Mouse (Mus musculus) c-Kit-positive CD71-positive TER-119-negative erythroid progenitor cells, embryonic 14.5 days (primary cell): ENCODE results near the gene Lage3.
"Not testable (repeated sequence)": the region's sequence is repeated elsewhere in the genome, so short reads cannot be mapped to it uniquely, and the experiment has no call there.

Experiments used
- DNase-seq: peaks from one replicate; pipeline ENCODE4 v3.0.0-alpha.2; 2013; ENCODE audit warnings: low read depth

Lage3 gene

DNA sequence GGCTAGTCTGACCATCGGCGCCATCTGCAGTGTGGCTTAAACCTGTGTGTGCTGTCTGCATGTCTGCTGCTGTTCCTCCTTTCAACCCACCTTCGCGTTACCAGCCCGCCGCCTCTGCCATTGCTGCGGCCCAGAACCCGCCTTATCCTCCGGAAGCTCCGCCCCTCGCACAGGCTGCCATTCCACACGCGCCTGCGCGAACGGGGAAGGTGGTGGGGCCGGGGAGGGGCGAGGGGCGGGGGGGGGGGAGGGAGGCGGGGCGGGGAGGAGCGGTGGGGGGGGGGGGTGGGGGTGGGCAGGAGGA is at the start of gene Lage3:
Gene Lage3 (minus strand): TSS at position 152 of the 304 bp plus-strand sequence.
- peak; percentile 47 for DNase-seq

GRCm38 (mm10) chrX:74400136-74400535 is 46.7 kb upstream of the Lage3 start:
- DNase-seq: no peak

DNA sequence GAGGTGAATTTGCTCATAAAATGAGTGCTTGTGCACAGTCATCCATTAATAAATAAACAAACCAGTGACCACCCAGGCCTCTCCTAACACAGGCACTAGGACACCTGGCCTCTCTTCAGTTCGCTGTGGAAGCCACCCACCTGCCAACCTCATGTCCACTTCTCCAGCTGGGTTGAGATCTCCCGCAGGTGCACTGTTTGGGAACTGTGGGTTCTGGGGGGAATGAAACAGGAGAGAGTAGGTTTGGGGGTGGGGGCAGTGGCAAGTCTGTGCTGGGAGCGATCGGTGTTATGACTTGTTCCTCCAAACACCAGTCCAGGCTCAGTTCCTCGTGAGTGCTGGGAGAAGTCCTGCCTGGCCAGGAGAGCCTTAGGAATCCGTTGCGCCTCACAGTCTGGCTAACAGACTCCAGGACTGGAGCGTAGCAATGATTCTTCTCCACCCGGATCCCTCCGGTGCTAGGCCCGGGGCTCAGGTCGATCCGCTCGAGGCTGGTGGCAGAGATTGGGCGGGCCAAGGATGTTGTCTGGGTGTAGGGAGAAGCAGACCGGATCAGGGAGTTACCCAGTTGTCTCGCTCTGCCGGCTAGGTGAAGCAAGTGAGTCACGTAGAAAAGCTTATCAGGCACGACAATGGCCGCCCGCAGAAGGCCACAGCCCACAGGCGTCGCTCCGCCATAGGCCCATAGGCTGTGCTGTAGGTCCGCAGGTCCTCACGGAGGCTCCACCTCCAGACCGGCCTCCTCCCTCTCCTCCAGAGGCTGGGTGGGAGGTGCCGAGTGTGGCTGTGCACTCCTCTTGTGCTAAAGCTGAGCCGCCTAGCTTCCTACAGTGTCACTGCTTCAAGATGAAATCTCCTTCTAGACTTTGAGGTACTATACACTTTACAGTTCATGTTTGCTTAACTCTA is 39.4 kb upstream of the Lage3 start, which contains the start of the genes Fam3a and Ikbkg:
Gene Fam3a (minus strand): TSS at position 738 of the 909 bp plus-strand sequence.
Gene Ikbkg (plus strand): TSS at position 756 of the 909 bp plus-strand sequence.
- DNase-seq: peak; percentile 74

GRCm38 (mm10) chrX:74388153-74388552 is 34.7 kb upstream of the Lage3 start:
- no peak for DNase-seq

- no peak for DNase-seq
Observed at GRCm38 (mm10) chrX:74384451-74384850, 31.0 kb upstream of the Lage3 start.

DNA sequence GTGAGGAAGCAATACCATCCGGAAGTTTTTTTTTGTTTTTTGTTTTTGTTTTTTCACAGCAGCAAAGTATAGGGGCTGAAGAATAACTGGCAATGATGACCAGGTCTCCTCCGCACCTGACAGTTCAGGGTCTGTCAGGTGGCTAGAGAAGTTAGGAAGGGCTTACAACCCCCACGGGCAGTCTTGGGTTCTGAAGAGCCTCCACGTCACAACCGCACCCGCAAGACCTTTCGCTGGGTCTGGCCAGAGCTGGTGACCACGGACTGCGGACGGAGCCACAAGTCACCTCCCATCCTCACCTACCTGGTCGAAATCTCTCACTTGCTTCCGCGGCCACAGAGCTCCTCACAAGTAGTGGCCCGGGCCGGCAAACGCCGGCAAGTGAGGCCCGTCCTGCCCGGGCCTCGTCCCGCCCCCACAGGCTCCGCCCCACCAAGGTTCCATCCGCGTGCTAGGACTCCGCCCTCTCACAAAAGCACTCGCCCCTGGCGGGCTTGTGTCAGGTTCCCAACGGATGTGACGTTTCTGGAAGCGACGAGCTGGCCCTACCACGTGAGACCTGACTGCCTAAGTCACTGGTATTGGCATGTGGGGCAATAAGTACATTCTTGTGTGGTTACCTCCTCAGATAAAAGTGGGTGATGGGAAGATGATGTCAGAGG is 19.6 kb upstream of the Lage3 start, which contains the start of the genes Ubl4a and Slc10a3:
Gene Ubl4a (minus strand): TSS at position 331 of the 662 bp plus-strand sequence.
Gene Slc10a3 (minus strand): TSS at position 462 of the 662 bp plus-strand sequence.
- DNase-seq: peak; percentile 74

DNA sequence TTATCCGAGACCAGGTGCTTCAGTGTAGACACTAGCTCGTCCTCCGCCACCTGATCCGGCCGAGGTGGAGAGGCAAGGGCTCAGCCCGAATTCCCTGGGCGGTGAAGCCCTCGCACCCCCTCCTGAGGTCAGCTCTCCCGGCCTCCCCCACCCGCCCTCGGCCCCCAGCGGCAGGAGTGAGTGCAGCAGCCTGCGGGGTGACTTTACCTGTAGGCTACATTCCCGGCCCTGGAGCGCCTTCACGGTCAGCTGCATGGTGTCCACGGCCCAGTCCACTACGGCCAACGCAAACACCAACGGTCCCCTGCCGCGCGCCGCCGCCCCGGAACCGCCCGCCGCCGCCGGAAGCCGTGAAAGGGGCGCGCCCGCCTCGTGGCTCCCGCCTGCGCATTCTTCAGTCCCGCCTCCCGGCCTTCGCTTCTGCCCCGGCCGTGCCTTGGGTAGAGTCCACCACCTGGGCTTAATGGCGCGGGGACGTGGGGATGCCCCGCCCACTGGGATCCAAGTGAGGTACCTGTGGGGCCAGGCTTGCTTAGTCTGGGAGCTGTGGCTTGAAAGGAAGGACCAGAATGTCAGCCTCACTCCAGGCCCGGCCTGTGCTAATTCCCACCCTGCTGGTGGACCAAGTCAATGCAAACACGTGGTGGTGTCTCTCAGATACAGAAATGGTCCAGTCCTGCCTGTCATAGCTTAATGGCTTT is 14.9 kb upstream of the Lage3 start:
- DNase-seq: no peak

GRCm38 (mm10) chrX:74367512-74367911 is 14.1 kb upstream of the Lage3 start:
- no peak for DNase-seq

DNA sequence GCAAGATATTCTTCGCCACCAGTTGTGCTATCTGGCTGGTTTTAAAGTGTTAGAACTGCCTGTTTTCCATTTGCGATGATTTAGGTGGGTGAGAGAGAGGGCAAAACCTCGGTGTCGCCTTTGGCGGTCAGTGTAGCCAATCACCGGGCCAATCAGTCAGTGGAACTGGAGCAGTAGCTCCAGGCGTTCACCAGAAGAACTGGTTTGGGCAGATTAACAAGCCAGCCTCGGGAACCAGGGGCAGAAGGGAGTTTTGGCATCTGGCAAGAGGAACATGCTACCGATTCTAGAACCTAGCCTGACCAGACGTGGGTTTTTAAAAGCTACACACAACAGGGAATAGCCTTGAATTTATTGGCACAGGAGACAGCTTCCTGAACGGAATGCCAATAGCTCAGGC is 5.8 kb upstream of the Lage3 start:
- DNase-seq: no peak

GRCm38 (mm10) chrX:74357069-74357468 is 3.7 kb upstream of the Lage3 start:
- DNase-seq: not testable (repeated sequence)

DNA sequence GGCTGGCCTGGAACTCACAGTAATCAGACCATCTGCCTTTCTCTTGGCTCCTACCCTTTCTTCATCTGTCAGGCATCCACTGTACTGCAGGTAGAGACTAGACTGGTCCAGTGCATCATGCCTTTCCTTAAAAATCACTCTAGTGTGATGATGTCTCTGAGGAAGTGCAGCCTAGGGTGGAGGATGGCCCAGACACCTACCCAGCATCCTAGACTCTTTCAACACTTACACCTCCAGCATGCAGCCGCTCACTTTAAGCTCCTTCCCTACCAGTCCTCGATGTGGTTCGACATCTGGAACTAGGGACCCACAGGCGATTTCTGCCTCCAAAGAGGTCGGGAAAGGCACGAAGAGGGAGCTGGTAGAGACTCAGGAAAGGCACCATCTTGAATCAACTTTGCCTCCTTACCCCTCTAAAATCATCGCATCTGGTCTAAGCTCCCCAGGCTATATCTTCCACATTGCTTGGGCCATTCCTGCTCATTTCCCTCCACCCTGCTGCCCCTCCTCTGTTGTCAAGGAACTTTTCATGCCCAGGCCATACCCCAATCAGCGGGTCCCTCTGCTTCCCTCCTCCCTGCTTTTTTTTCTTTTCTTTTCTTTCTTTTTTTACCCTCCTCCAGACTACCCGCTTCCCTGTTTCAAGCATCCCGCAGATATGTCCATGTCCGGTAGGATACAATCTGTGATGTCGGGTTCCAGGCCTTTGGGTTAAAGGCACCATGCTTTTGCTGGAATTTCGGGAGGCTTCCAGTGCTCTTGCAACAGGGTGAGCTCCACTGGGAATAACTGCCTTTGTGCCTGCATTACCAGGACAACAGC is 562 bp downstream of the Lage3 start:
- no peak for DNase-seq

- DNase-seq: no peak
Observed at GRCm38 (mm10) chrX:74330166-74330930, 23.1 kb downstream of the Lage3 start.

GRCm38 (mm10) chrX:74329215-74329671 is 24.2 kb downstream of the Lage3 start:
- DNase-seq: no peak

DNA sequence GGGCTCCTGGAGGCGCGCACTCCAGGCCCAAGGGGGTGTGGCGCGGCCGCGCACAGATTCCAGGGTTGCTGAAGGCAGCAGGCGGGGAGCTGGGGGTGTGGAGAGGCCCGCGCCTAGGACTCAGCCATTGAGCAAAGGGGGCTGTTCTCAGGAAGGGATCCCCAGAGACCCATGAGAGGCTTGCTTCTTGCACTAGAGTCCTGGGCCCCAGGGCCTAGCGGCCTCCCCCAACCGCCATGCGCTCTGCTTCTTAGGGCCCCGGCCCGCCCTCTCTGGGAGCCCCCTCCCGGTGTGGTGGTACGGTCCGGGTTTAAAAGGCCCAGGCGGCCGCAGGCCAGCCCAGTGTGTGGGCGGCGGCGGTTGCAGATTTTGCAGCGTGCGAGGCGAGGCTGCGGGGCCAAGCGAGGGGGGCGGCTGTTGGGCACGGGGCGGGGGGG is 24.7 kb downstream of the Lage3 start, which contains the start of gene Plxna3:
Gene Plxna3 (plus strand): TSS at position 342 of the 437 bp plus-strand sequence.
- DNase-seq: peak; percentile 44

GRCm38 (mm10) chrX:74312540-74313464 is 40.6 kb downstream of the Lage3 start, which contains the start of gene Fam50a:
Gene Fam50a, plus strand, starts transcription at chrX:74313033.
- DNase-seq: peak; percentile 75

GRCm38 (mm10) chrX:74304867-74305700 is 48.3 kb downstream of the Lage3 start, which contains the start of gene Gdi1:
Gene Gdi1, plus strand, starts transcription at chrX:74304998.
- DNase-seq: no peak
